Mouse (Mus musculus): Measurements from ENCODE around the gene Thrb. TPM values are rescaled to one million over a fixed set of nuclear protein-coding genes. Genes with fewer than 3 reads are reported as not detected.
A peak's percentile ranks its signal among the peaks of the same experiment; 100 is the strongest.

Thrb gene
- total RNA-seq, 2 experiments from 2014 or later: 26.7 to 40.0 TPM

DNA sequence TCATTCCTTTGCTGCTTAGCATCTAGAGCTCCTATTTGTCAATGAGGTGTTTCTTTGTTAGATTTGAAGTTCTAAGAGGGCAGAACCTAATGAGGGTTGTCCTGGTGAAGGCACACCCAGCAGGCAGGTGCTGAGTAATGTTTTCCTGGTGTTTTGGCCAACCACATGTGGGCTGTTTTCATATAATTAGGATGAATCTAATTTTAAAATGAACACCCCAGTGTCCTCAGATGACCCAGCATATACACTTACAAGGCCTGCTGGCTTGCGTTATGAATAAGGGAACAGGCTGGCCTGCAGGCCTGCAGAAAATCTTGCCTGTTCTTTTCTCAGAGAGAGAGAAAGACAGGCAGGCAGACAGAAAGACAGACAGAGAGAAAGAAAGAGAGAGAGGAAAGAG lies 14.3 kb downstream of the Thrb start:
- intact Hi-C loops (cut with DNase I): no loop called here
- Histone ChIP-seq H3K27ac (peak overlapping the region; percentile 84), H3K4me3 (peak overlapping the region; percentile 55)
- no peak for TF ChIP-seq CTCF (IDR thresholded peaks at IDR 0.05)
- peak; percentile 49 for DNase-seq

GRCm38 (mm10) chr14:17675214-17675613 lies 15.2 kb downstream of the Thrb start:
- H3K4me3 ChIP-seq: peak overlapping the region; percentile 55
- no peak for TF ChIP-seq CTCF (IDR thresholded peaks at IDR 0.05)
- intact Hi-C loops (cut with DNase I): no loop called here
- H3K27ac ChIP-seq: peak overlapping the region; percentile 84
- no peak for DNase-seq

DNA sequence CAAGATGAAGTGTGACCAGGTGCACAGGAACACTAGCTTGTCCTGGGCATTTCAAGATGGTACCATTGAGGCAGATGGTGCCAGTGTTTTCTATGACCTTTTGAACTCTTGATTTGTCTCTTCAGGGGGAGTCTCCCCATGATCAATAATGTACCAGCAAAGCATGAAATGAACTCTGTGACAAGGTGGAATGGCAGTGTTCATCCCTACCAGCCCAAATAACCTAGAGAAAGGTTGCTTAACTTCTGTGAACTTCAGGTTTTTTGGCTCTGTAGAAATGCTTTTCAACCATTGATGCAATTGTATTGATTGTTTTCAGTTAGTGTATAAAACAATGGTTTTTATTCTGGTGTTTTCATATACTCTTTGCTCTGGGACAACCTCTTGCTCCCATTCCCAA lies 21.4 kb downstream of the Thrb start:
- no peak for DNase-seq
- no peak for TF ChIP-seq CTCF (IDR thresholded peaks at IDR 0.05)
- Histone ChIP-seq H3K4me3 (no peak overlapping the region), H3K27ac (no peak overlapping the region)
- intact Hi-C loops (cut with DNase I): no loop called here

DNA sequence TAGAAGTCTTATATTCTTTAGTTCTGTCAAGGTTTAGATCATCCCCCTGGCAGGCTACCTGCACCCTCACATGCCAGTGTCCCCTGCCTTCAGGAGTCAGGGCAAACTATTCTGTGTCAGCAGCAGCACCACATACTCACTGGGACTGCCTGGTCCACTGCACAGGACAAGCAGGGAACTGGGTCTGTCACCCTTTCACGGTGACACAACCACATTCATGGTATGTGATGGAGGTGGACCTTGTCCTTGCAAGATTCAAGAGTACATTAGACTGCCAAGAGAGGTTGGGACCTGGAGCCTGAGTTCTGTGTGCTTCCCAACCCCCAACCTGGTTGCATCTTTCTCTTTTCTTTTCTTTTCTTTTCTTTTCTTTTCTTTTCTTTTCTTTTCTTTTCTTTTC lies 24.8 kb downstream of the Thrb start:
- DNase-seq: no peak
- TF ChIP-seq CTCF (IDR thresholded peaks at IDR 0.05): no peak
- no peak overlapping the region for H3K4me3 ChIP-seq
- intact Hi-C loops (cut with DNase I): no loop called here
- H3K27ac ChIP-seq: no peak overlapping the region

DNA sequence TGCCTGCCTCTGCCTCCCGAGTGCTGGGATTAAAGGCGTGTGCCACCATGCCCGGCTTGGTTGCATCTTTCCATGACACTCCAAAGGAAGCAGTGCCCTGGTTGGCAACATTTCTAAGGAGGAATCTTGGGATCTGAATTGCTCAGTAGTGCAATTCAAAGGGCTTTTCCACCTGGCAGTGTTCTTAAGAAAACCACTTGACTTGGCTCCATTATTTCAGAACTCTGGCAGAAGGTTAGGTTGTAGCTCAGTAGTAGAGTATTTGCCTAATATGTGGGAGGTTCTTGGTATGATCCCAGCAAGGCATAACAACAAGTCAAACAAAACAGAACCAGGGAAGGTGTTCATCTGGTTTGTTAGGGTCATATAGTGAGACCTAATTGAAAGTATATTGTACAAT lies 25.4 kb downstream of the Thrb start:
- intact Hi-C loops (cut with DNase I): no loop called here
- H3K27ac ChIP-seq: no peak overlapping the region
- TF ChIP-seq CTCF (IDR thresholded peaks at IDR 0.05): no peak
- no peak for DNase-seq
- H3K4me3 ChIP-seq: no peak overlapping the region

GRCm38 (mm10) chr14:17686939-17687338 lies 26.9 kb downstream of the Thrb start:
- no peak for TF ChIP-seq CTCF (IDR thresholded peaks at IDR 0.05)
- Histone ChIP-seq H3K4me3 (no peak overlapping the region), H3K27ac (no peak overlapping the region)
- intact Hi-C loops (cut with DNase I): no loop called here
- no peak for DNase-seq

GRCm38 (mm10) chr14:17691246-17691645 lies 31.2 kb downstream of the Thrb start:
- H3K4me3 ChIP-seq: no peak overlapping the region
- no peak for TF ChIP-seq CTCF (IDR thresholded peaks at IDR 0.05)
- intact Hi-C loops (cut with DNase I): no loop called here
- DNase-seq: no peak
- H3K27ac ChIP-seq: no peak overlapping the region

DNA sequence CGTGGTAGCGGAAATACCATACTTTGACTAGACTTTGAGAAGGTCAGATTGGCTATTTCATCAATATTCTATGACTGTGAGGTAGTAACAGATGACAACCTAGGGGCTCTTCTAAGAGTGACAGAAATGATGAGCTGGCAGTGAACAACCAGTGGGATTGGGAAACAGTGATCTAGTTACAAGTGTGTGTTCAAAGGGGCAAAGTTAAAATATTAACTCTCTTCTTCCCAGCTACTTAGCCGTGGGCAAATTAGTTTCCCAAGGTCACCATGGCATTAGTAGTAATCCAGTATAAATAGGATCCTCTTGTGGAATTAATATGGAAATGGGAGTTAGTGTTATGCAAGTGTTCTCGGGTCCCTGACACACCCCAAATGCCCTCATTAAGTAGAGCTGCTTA lies 35.5 kb downstream of the Thrb start:
- Histone ChIP-seq H3K27ac (peak overlapping the region; percentile 56; the same call in 1 of the 2 replicates), H3K4me3 (no peak overlapping the region)
- TF ChIP-seq CTCF (IDR thresholded peaks at IDR 0.05): no peak
- intact Hi-C loops (cut with DNase I): loop anchor here (5.0 kb wide), 1 partner anchor 33 kb away; the partner anchor contains the start of gene Thrb
- no peak for DNase-seq

DNA sequence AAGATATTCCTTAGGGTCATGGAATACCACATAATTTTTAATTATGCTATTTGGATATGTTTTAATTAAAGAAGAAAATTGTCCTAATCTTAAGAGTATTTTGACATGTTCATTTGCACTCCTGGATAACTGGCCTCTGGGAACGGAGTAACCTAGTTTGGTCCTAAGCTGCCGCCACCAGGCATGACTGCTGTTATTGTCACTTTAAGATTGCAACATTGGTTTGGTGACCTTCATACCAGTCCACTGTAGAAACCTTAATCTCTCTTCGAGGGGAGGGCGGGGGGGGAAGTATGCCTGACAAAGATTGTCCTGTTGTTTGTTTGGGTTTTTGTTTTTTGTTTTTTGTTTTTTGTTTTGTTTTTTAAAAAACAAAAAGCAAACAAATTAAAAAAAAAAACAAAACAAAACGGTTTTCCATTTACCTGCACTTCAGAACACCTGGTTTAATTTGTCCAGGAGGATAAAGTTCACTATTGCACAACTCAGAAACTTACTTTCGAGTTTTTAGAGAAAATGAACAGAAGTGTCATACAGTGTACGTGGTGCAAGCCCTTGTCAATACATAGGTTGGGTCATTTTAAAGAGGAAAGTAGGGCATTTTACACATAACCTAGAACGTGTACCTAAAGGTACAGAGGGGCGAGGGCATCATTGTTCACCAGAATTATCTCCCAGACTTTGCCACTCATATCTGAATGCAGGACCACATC lies 38.0 kb downstream of the Thrb start:
- intact Hi-C loops (cut with DNase I): loop anchor here (5.0 kb wide), 1 partner anchor 36 kb away; the partner anchor contains the start of gene Thrb
- Histone ChIP-seq H3K4me3 (peak overlapping the region; percentile 43; the same call in 1 of the 2 replicates), H3K27ac (peak overlapping the region; percentile 79)
- peak; percentile 36 for DNase-seq
- TF ChIP-seq CTCF (IDR thresholded peaks at IDR 0.05): no peak

GRCm38 (mm10) chr14:17700228-17700627 lies 40.2 kb downstream of the Thrb start:
- no peak overlapping the region for H3K4me3 ChIP-seq
- TF ChIP-seq CTCF (IDR thresholded peaks at IDR 0.05): no peak
- DNase-seq: no peak
- intact Hi-C loops (cut with DNase I): no loop called here
- H3K27ac ChIP-seq: no peak overlapping the region

DNA sequence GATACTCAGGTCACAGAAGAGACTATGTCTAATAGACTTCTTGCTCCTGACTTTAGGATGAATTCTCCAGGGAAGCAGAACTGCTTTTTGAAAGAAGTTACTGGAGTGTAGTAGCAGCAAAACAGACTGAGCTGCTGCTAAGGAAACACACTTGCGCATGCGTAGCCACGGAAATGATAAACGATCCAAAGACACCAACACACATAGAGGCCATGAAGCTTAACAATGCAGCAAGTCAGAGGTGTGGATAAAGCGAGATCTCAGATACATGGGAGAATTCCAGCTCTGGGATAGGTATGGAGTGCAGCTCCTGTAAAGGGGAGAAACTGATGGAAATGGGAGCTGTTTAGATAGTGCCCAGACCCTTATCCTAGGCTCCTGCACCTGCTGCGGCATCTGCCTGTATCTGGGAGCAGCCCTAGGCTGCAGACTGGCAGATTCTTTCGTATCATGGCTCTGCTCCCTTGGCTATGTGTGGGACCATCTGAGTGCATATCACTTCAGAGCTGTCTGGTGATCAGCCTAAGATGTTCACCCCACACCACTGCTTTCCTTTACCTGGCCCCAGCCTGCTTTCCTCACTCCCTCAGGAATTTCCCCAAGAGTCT lies 53.3 kb downstream of the Thrb start:
- no peak overlapping the region for H3K4me3 ChIP-seq
- intact Hi-C loops (cut with DNase I): no loop called here
- DNase-seq: no peak
- no peak for TF ChIP-seq CTCF (IDR thresholded peaks at IDR 0.05)
- no peak overlapping the region for H3K27ac ChIP-seq

GRCm38 (mm10) chr14:17719494-17719893 lies 59.4 kb downstream of the Thrb start:
- no peak overlapping the region for H3K4me3 ChIP-seq
- no peak for TF ChIP-seq CTCF (IDR thresholded peaks at IDR 0.05)
- no peak overlapping the region for H3K27ac ChIP-seq
- no peak for DNase-seq
- intact Hi-C loops (cut with DNase I): no loop called here

DNA sequence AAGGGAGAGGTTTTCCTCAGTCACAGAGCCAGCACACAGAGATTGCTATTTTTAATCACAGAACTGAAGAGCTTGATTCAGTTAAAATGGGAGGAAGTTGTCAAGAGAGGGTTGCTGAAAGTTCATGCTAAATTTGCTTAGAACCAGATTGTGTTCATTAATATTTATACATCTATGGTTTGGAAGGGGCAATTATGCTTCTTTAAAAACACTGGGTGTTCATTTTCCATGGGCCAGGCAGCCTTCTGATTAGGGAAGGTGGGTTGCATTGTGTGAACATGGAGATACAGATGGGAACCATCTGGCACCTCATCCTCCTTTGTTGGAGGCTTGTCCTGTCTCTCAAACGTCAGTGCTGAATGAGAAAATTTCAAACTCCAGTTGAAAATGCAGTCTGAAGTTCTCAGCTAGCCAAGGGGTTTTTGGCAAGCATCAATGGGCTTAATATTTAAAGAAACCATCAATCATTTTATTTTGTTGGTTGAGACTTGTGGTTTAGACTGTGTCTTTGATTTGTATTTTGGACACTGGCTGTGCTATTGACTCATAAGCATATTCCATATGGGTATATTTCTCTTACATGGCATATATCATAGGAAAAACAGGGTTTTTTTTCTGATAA lies 62.9 kb downstream of the Thrb start:
- Histone ChIP-seq H3K27ac (no peak overlapping the region), H3K4me3 (no peak overlapping the region)
- DNase-seq: no peak
- no peak for TF ChIP-seq CTCF (IDR thresholded peaks at IDR 0.05)
- intact Hi-C loops (cut with DNase I): no loop called here

Measured in gastrocnemius, adult 2 months (tissue).